Mouse (Mus musculus) MEL (cell line): ENCODE measurements around the gene Pycr2. TPM values are rescaled to one million over a fixed set of nuclear protein-coding genes. Genes with fewer than 3 reads are reported as not detected.
"Not testable (repeated sequence)": the region's sequence is repeated elsewhere in the genome, so short reads cannot be mapped to it uniquely, and the experiment has no call there.

Experiments used
- DNase-seq: peaks from one replicate; pipeline ENCODE4 v3.0.0; 2011; ENCODE audit warnings: low read depth, low spot score
- H3K27ac ChIP-seq: 2 replicates; pipeline ENCODE4 v1.5.1; 2012; ENCODE audit warnings: low read depth, mild to moderate bottlenecking, control low read depth, low read length, moderate library complexity; ENCODE audit not compliant: control insufficient read depth
- H3K27me3 ChIP-seq, 2 experiments: fragments of 150-350 bp in 1 of 2; sonication (generic) in 1 of 2; 2 replicates each; pipeline ENCODE4 v1.6.1; 2012; ENCODE audit warnings: low read length in 2 of 2, mild to moderate bottlenecking in 2 of 2, improper control_type of control experiment in 1 of 2, moderate library complexity in 1 of 2; ENCODE audit not compliant: insufficient read depth in 2 of 2, control insufficient read depth in 1 of 2
- H3K36me3 ChIP-seq, 2 experiments: 2 replicates each; pipeline ENCODE4 v1.6.1; 2012 to 2014; ENCODE audit warnings: low read length in 2 of 2, improper control_type of control experiment in 1 of 2, inconsistent platforms in 1 of 2, mild to moderate bottlenecking in 1 of 2; ENCODE audit not compliant: insufficient read depth in 2 of 2, control insufficient read depth in 1 of 2
- H3K4me1 ChIP-seq, 2 experiments: fragments of 150-350 bp in 1 of 2; sonication (generic) in 1 of 2; 2 replicates each; pipeline ENCODE4 v1.6.1; 2012; ENCODE audit warnings: low read length in 2 of 2, improper control_type of control experiment in 1 of 2, mild to moderate bottlenecking in 1 of 2; ENCODE audit not compliant: insufficient read depth in 2 of 2, control insufficient read depth in 1 of 2
- H3K4me3 ChIP-seq, 2 experiments: fragments of 150-350 bp in 1 of 2; sonication (generic) in 1 of 2; 2 replicates each; pipeline ENCODE4 v1.5.1; 2012; ENCODE audit warnings: low read depth in 2 of 2, low read length in 2 of 2, mild to moderate bottlenecking in 2 of 2, moderate library complexity in 2 of 2, control low read depth in 1 of 2, improper control_type of control experiment in 1 of 2; ENCODE audit not compliant: control insufficient read depth in 1 of 2, insufficient read depth in 1 of 2
- H3K79me2 ChIP-seq: 2 replicates; pipeline ENCODE4 v1.6.1; 2012; ENCODE audit warnings: mild to moderate bottlenecking, low read length, moderate library complexity; ENCODE audit not compliant: control insufficient read depth, poor library complexity, insufficient read depth
- H3K9ac ChIP-seq: 2 replicates; pipeline ENCODE4 v1.6.1; 2012; ENCODE audit warnings: low read depth, mild to moderate bottlenecking, control low read depth, low read length, moderate library complexity; ENCODE audit not compliant: control insufficient read depth, poor library complexity, severe bottlenecking
- H3K9me3 ChIP-seq: fragments of 150-350 bp; sonication (generic); replicated peaks from 2 replicates; pipeline ENCODE4 v1.6.1; 2012; ENCODE audit warnings: mild to moderate bottlenecking, low read length, improper control_type of control experiment, moderate library complexity; ENCODE audit not compliant: insufficient read depth
- BHLHE40 ChIP-seq: IDR thresholded peaks from 2 replicates; pipeline ENCODE4 v1.6.1; 2012; ENCODE audit warnings: low read depth, mild to moderate bottlenecking, inconsistent platforms, low read length, improper control_type of control experiment, borderline replicate concordance
- CTCF ChIP-seq, 3 experiments: IDR thresholded peaks in 2 of 3; conservative IDR thresholded peaks in 1 of 3; 2 replicates each; pipeline ENCODE4 v1.5.1; 2011 to 2012; ENCODE audit warnings: low read length in 3 of 3, low read depth in 2 of 3, mild to moderate bottlenecking in 2 of 3, improper control_type of control experiment in 1 of 3, inconsistent platforms in 1 of 3, mixed read lengths in 1 of 3, moderate library complexity in 1 of 3; ENCODE audit not compliant: control insufficient read depth in 1 of 3, insufficient read depth in 1 of 3, poor library complexity in 1 of 3, severe bottlenecking in 1 of 3
- ETS1 ChIP-seq: IDR thresholded peaks from 2 replicates; pipeline ENCODE4 v1.6.1; 2012; ENCODE audit warnings: low read depth, mild to moderate bottlenecking, inconsistent platforms, low read length, improper control_type of control experiment, moderate library complexity
- GABPA ChIP-seq: IDR thresholded peaks from 2 replicates; pipeline ENCODE4 v1.6.1; 2012; ENCODE audit warnings: low read depth, mild to moderate bottlenecking, inconsistent platforms, low read length, improper control_type of control experiment, moderate library complexity
- GATA1 ChIP-seq: IDR thresholded peaks from 2 replicates; pipeline ENCODE4 v1.6.1; 2011; ENCODE audit warnings: low read depth, low read length, improper control_type of control experiment
- HCFC1 ChIP-seq: IDR thresholded peaks from 2 replicates; pipeline ENCODE4 v1.6.1; 2012; ENCODE audit warnings: low read depth, mild to moderate bottlenecking, inconsistent platforms, low read length, improper control_type of control experiment, moderate library complexity
- MAFK ChIP-seq: IDR thresholded peaks from 2 replicates; pipeline ENCODE4 v1.6.1; 2011; ENCODE audit warnings: low read depth, mild to moderate bottlenecking, low read length, improper control_type of control experiment, borderline replicate concordance
- MYB ChIP-seq: IDR thresholded peaks from 2 replicates; pipeline ENCODE4 v1.6.1; 2011; ENCODE audit warnings: mild to moderate bottlenecking, low read depth, low read length, improper control_type of control experiment
- MYC ChIP-seq: IDR thresholded peaks from 2 replicates; pipeline ENCODE4 v1.6.1; 2011; ENCODE audit warnings: low read depth, mild to moderate bottlenecking, low read length, improper control_type of control experiment, moderate library complexity
- NELFE ChIP-seq: IDR thresholded peaks from 2 replicates; pipeline ENCODE4 v1.6.1; 2011; ENCODE audit warnings: low read depth, low read length, improper control_type of control experiment
- POLR2AphosphoS2 ChIP-seq: IDR thresholded peaks from 2 replicates; pipeline ENCODE4 v1.6.1; 2011; ENCODE audit warnings: low read length, improper control_type of control experiment
- POLR2AphosphoS5 ChIP-seq: IDR thresholded peaks from 2 replicates; pipeline ENCODE4 v1.6.1; 2012; ENCODE audit warnings: low read depth, borderline replicate concordance, mild to moderate bottlenecking, inconsistent platforms, low read length, moderate library complexity, mixed read lengths
- RAD21 ChIP-seq: IDR thresholded peaks from 2 replicates; pipeline ENCODE4 v1.6.1; 2011; ENCODE audit warnings: mild to moderate bottlenecking, low read depth, low read length, improper control_type of control experiment
- SIN3A ChIP-seq: IDR thresholded peaks from 2 replicates; pipeline ENCODE4 v1.6.1; 2012; ENCODE audit warnings: low read length, improper control_type of control experiment, inconsistent platforms
- SMC3 ChIP-seq: IDR thresholded peaks from 2 replicates; pipeline ENCODE4 v1.6.1; 2011; ENCODE audit warnings: low read depth, low read length, improper control_type of control experiment
- USF1 ChIP-seq: IDR thresholded peaks from 2 replicates; pipeline ENCODE4 v1.6.1; 2014; ENCODE audit warnings: low read depth, mild to moderate bottlenecking, inconsistent platforms, low read length, improper control_type of control experiment, moderate library complexity
- ZKSCAN1 ChIP-seq: IDR thresholded peaks from 2 replicates; pipeline ENCODE4 v1.6.1; 2012; ENCODE audit warnings: low read depth, mild to moderate bottlenecking, inconsistent platforms, low read length, improper control_type of control experiment, moderate library complexity
- ZMIZ1 ChIP-seq: IDR thresholded peaks from 2 replicates; pipeline ENCODE4 v1.6.1; 2012; ENCODE audit warnings: low read depth, mild to moderate bottlenecking, inconsistent platforms, low read length, improper control_type of control experiment, moderate library complexity
- ZNF384 ChIP-seq: IDR thresholded peaks from 2 replicates; pipeline ENCODE4 v1.6.1; 2012; ENCODE audit warnings: low read depth, mild to moderate bottlenecking, inconsistent platforms, low read length, improper control_type of control experiment
- polyA plus RNA-seq, 2 experiments: library from polyadenylated mRNA; stranded (reverse) in 1 of 2; unstranded in 1 of 2; fragments of >175 nt in 1 of 2; fragments of >200 nt in 1 of 2; gene quantifications; 2 replicates each; pipeline versions ENCODE4 v1.2.1 to v1.2.4; 2012; ENCODE audit warnings: low replicate concordance in 2 of 2, low read depth in 1 of 2; ENCODE audit not compliant: insufficient read length in 2 of 2, insufficient read depth in 1 of 2, missing spikeins in 1 of 2
- total RNA-seq: library from RNA; depleted of rRNA; stranded (reverse); fragments of 300-350 nt; gene quantifications from 2 replicates; pipeline ENCODE4 v1.2.3, GENCODE M21; 2012

Pycr2 gene
- total and polyA plus RNA-seq, 3 experiments, result 125 to 183 TPM; not detected in 1

DNA sequence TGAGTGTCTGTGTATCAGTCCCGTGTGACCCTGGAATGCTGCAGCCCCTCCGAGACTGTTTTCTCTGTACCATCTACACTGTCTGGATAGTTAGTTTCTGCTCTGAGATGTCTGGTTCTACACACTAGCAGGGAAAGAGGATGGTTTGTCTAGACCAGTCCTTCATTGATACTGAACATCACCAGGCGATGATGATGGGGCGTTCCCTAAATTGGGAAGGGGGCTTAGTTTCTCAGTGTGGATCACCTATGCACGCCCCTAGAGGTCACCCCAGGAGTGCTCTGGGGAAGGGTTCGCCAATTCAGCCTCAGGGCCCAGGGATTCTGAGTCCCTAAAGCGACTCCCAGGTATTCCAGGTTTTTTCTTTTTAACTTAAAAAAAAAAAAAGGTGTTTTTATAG, 14.9 kb upstream of the Pycr2 start:
- peaks cover 0 to 13% of the 10 kb centered on the region in 2 experiments; a peak in 2 of 4 replicates for H3K4me1 ChIP-seq
- H3K79me2 ChIP-seq, result no peaks in the 10 kb centered on the region
- no peak for DNase-seq
- no peaks in the 10 kb centered on the region for H3K27me3 ChIP-seq
- no peak overlapping the region for H3K9ac ChIP-seq
- H3K4me3 ChIP-seq, result no peak overlapping the region
- TF ChIP-seq BHLHE40, result no peak
- TF ChIP-seq USF1, result no peak
- TF ChIP-seq POLR2AphosphoS2, result no peak
- TF ChIP-seq ZNF384, result no peak
- H3K27ac ChIP-seq, result no peak overlapping the region
- no peaks in the 10 kb centered on the region; a peak in 1 of 4 replicates for H3K36me3 ChIP-seq
- H3K9me3 ChIP-seq, result no peaks in the 10 kb centered on the region

DNA sequence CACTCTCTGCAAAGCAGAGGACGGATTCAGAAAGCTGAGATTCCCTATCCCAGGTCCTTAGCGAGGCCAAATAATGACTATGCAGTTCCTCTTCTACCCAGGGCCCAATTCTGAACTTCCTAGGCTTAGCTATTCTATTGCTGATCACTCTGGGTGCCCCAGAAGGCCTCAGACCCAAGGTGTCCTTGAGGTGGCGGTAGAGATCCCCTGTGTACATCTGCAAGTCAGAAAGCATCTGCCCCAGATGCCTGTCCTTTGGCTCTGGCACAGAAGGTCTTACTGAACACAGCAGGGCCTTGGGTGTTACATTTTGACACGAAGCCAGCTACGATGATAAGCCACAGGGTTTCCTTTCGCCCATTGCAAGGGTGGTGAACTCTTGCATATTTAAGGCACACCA, 14.3 kb upstream of the Pycr2 start:
- TF ChIP-seq SIN3A, result no peak
- TF ChIP-seq SMC3, result peak; percentile 47
- peak; percentile 57 to 65 (median 58) for TF ChIP-seq CTCF (IDR thresholded peaks at IDR 0.05 in 2 of 3, conservative IDR thresholded peaks at IDR 0.05 in 1 of 3; ENCODE audit: control insufficient read depth in 1 of 3, insufficient read depth in 1 of 3, low read depth in 2 of 3, low read length in 3 of 3, poor library complexity in 1 of 3, severe bottlenecking in 1 of 3)
- no peak for TF ChIP-seq POLR2AphosphoS5
- peak; percentile 31; the same call in 1 of the 2 replicates for TF ChIP-seq RAD21
- TF ChIP-seq MYC, result no peak
- no peak for TF ChIP-seq ZKSCAN1
- TF ChIP-seq ZMIZ1, result no peak
- Histone ChIP-seq H3K4me3 (no peak overlapping the region), H3K36me3 (no peaks in the 10 kb centered on the region), H3K79me2 (no peaks in the 10 kb centered on the region), H3K9ac (no peak overlapping the region), H3K27ac (no peak overlapping the region), H3K27me3 (no peaks in the 10 kb centered on the region), H3K9me3 (no peaks in the 10 kb centered on the region), H3K4me1 (peaks cover 0 to 8% of the 10 kb centered on the region in 2 experiments; a peak in 1 of 4 replicates)
- peak; percentile 76 for DNase-seq

DNA sequence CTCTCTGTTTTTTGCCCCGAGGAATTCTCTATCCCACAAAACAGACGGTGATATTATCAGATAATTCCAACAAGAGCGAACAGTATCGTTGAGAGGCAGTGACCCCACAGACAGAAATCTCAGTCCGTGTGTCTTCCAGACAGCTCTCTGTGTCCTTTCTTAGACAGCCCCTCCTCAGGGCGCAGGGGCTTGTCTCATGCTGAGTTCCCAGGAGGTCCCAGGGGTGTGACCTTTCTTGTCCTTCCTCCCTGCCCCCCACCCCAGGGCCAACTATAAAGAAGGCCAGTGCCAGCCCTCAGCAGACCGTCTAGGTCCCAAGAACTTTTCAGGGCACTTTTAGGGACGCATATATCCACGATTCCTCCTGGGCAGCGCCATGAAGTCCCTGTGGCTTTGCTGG, 11.3 kb upstream of the Pycr2 start, which contains the start of gene Lefty2:
Gene Lefty2 (plus strand): TSS at position 301 of the 400 bp plus-strand sequence.
- H3K4me3 ChIP-seq, result no peak within 1 kb of the TSS
- no peak for TF ChIP-seq GABPA
- no peak for TF ChIP-seq ETS1
- no peak for TF ChIP-seq GATA1
- TF ChIP-seq MYB, result no peak
- TF ChIP-seq NELFE, result no peak
- no peak for TF ChIP-seq HCFC1
- TF ChIP-seq MAFK, result no peak
- peaks cover 0 to 8% of the 10 kb centered on the region in 2 experiments; a peak in 1 of 4 replicates for H3K4me1 ChIP-seq
- no peaks in the 10 kb centered on the region for H3K79me2 ChIP-seq
- no peak within 1 kb of the TSS for H3K9ac ChIP-seq
- no peak for DNase-seq
- no peaks in the 10 kb centered on the region for H3K9me3 ChIP-seq
- no peaks in the 10 kb centered on the region for H3K36me3 ChIP-seq
- no peaks in the 10 kb centered on the region for H3K27me3 ChIP-seq
- H3K27ac ChIP-seq, result no peak within 1 kb of the TSS

DNA sequence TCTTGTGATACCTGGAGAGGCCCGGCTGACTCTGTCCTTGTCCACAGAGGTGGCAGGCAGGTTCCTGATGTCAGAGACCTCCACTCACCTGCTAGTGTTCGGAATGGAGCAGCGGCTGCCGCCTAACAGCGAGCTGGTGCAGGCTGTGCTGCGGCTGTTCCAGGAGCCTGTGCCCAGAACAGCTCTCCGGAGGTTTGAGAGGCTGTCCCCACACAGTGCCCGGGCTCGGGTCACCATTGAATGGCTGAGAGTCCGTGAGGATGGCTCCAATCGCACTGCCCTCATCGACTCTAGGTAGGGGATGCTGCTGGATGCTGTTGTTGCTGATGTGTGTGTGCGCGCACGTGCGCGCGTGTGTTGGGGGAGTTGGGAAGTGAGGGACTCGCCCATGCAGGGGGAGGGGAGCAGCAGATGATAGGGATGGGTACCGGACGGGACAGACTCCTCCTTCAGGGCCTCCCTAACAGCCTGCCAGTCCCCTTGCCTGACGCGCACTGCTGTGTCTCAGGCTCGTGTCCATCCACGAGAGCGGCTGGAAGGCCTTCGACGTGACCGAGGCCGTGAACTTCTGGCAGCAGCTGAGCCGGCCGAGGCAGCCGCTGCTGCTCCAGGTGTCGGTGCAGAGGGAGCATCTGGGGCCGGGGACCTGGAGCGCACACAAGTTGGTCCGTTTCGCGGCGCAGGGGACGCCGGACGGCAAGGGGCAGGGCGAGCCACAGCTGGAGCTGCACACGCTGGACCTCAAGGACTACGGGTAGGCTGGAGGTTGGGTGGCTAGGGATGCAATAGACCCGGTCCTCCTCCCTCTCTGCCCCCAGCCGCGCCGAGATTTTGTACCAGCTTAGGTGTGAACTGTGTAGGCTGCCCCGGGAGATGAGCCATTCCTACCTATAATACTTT, 9.8 kb upstream of the Pycr2 start:
- H3K9ac ChIP-seq, H3K27me3 ChIP-seq, H3K79me2 ChIP-seq, DNase-seq, H3K4me3 ChIP-seq, H3K36me3 ChIP-seq, H3K9me3 ChIP-seq, H3K4me1 ChIP-seq, H3K27ac ChIP-seq: not testable (repeated sequence)
